Mouse (Mus musculus) spleen, postnatal 14 days (tissue): Measurements from ENCODE around the gene Hdc.

Experiments
- DNase-seq, 2 experiments: peaks; one replicate each; pipeline ENCODE4 v3.0.0; 2021 to 2022; ENCODE audit warnings: low spot score in 2 of 2

Gene Hdc

DNA sequence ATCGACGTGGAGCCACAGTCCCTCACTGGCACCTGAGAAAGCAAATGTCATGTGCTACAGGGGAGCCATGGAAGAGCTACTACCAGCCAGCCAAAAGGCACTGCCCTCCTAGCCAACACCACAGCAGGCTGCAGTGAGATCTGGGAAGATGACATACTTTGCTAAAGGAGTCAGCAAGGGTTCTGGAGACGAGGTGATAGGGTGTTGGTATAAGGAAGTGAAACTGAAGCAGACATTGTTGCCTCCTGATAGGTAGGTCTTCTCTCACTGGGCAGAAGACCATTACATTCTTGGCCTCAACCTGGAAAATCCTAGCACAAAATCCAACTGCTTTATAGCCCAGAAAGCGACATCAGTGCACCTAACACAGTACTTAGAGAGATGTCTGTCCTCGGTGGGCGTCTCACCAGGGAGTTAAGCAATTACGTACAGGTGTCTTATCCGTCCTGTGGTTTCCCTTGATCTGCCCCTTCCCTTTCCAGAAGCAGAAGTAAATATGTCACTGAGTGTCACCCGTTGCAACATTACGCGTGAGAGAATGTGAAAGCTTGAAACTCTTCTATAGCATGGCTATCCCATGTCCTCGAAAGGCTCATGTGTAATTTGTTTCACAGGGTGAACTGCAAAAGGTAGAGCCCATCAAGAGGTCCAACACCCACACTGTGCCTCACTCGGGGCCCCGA lies 17.0 kb downstream of the Hdc start:
- no peak for DNase-seq

DNA sequence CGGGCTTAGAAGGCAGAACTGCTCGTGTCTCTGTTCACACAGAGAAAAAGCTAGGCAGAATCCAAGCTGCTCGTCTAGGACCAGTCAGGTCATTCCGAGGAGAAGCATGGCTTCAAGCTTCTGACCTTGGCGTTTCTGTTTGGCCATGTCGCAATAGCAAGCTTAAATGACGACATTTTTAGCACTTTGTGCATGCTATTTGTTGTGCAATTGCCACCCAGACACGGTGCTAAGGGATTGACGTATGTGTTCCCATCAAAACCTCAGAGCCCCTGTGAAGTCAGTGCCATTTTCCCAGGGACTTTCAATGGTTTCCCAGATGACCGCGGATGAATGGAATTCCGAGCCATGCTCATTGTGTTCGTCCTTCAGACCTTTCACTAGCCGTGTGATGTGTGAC lies 18.6 kb downstream of the Hdc start:
- DNase-seq: no peak

DNA sequence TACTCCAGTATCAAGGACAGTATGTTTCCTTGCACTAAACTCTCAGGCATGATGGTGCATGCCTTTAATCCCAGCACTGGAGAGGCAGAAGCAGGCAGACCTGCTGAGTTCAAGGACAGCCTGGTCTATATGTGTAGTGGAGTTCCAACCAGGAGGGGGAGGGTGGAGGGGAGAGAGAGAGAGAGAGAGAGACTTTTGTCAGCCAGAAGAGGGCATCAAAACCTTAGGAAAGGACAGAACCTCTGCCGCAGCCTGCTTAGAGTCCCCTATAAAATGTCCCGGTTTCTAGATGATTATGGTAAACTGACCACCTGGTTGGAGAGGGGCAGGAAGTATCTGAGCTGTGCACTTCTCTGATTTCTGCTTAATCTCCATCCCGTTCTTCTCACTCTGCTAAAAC lies 20.1 kb downstream of the Hdc start:
- no peak for DNase-seq

DNA sequence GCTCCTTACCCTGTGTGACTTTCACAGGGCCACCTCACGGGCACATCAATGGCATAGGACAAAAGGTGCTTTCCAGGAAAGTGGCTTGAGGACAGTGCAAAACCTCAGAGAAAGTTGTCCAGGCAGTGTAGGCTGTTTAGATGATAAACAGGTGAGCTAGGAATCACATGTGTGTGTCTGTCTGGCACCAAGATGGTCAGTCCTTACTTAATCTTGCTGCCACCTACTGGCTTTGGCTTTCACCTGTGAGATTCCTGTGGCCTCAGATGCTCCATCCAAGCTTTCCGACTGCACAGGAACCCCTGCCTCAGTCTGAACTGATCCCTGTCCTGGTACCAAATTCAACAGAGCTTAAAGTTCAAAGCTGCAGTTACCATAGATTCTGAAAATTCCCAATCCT lies 20.7 kb downstream of the Hdc start:
- no peak for DNase-seq

DNA sequence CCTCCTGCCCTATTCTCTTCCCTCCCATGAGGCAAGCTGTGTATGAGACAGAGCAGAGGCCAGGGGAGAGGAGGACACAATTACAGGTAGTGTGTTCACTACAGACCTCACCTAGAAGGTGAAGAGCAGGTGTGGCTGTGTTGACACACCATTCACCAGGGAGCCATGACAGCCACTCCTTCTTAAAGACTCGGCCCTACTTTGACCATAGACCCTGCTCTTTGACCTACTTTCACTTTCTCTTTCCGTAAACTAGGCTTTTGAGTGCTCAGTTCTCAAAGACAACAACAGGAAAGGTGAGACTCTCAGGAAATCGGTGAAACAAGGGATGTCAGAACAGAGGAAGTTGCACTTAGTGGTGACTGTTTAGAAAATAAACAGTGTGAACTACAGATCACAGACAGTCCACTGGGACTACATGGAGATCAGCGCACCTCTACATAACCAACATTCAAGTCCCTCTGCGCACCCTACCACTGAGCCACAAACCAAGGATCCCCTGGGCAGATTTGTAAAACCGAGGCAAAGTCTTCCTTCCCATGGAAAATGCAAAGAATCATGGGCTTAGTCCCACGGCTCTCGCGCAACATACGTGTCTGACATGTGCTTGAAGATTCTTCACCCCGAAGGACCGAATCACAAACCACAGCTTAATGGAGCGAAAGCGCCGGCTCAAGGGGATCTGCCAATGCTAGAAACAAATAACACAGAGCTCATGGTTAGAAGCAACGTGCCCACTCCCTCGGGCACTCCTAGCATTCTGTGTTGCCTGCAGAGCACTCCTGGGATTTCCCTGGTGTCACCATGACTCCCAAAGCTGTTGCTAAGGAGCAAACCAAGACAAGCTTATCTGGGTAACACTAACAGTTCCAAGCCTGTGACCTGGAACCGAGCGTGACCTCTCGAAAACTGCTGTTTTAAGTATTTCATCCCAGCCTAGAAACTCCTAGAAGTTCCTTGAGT lies 21.5 kb downstream of the Hdc start:
- DNase-seq: no peak

DNA sequence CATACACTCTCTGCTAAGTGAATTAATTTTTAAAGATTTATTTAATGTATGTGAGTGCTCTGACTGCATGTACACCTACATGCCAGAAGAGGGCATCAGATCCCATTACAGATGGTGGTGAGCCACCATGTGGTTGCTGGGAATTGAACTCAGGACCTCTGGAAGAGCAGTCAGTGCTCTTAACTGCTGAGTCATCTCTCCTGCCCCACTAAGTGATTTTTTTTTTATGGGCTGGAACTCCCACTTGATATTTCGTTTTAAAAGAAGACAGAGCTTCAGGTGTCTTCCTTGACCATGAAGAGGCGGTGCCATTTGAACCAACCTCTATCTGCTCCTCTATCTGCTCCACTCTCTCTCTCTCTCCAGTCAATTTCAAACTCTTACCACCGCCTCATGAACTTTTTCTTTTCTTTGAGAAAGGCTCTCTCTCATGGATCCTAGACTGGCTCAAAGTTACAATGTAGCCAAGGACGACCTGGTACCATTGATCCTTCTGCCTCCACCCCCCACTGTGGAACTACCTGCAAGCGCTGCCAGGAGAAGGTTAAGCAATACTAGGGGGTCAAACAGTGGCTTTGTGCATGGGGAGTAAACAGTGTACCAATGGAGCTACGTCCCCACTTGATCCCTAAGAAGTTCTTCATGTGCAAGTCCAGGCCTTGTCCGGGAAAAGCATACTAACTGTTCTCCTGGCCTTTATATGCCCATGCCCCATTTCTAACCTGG lies 22.6 kb downstream of the Hdc start:
- no peak for DNase-seq

DNA sequence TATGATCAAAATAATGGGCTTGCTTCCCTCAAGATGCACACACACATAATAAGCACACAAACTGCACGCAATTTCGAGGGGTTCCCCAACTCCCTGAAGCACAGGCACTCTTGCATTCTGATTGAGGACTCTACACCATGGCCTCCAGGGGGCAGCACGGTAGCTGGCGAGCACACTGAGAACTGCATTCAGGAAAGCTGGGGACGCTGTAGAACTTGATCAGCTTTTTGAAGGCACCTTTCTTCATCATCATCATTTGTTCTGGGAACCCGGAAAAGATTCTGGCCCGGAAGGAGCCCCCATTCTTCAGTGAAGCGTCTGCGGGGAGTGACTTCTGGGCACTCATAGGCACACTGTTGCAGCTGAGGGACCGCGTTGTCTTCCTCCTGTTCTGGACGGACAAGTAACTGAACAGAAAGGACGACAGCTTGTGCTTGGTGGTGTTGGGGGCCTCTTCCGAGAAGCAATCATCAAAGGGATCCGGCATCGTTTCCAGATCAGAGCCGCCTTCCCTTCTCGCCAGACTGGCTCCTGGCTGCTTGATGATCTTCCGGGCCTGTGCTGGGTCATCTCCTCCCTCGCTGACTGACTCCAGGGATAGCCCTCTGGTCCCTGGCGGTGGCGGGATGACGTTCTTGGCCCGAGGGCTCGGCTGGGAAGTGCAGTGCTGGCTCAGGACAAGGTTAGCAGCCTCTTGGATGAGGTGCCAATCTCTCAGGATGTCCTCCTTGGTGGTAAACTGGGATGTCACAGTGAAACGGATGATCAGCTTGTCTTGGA lies 25.1 kb downstream of the Hdc start:
- peak; percentile 40 to 56 for DNase-seq

- no peak for DNase-seq
These were observed 27.8 kb downstream of the Hdc start for GRCm38 (mm10) chr2:126591304-126591703.

GRCm38 (mm10) chr2:126587468-126587867 lies 31.6 kb downstream of the Hdc start:
- DNase-seq: no peak

- no peak for DNase-seq
These were observed 34.3 kb downstream of the Hdc start for GRCm38 (mm10) chr2:126584621-126585369.

GRCm38 (mm10) chr2:126583960-126584359 lies 35.1 kb downstream of the Hdc start:
- no peak for DNase-seq

GRCm38 (mm10) chr2:126579282-126579681 lies 39.8 kb downstream of the Hdc start:
- no peak for DNase-seq

GRCm38 (mm10) chr2:126577362-126577761 lies 41.7 kb downstream of the Hdc start:
- DNase-seq: no peak

DNA sequence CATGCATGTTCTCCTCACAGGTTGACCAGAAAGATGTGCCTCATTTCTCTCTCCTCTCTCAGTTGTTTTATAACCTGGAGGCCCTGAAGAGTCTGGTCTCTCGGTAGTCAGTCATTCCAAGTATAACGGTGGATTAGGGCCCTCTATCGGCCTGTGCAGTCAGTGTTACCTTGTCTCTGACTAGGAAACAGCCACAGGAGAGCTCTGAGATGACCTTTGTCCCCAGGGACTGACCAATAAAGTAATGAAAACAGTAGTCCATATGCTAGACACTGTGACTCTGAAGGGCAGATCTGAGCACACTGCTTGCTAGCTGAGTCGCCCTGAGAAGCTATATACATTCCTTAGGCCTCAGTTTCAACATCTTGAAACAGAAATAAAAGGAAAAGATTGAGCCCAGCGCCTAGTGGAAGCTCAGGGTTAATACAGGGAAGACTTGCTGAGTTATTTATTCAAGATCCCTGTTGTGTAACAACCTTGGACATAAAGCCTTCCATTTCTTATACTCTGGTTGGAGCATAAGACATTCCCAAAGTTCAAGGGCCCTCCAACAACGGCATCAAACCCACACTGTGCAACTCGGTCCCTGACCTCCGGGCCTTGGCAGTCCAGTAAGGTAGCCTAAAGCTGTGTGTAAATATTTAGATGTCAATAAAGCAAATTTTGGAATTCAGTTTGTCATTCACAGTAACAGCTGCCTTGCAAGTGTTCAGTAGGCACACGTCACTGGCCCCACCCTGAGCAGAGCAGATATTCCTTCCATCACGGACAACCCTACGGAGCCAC lies 43.5 kb downstream of the Hdc start:
- DNase-seq: no peak

DNA sequence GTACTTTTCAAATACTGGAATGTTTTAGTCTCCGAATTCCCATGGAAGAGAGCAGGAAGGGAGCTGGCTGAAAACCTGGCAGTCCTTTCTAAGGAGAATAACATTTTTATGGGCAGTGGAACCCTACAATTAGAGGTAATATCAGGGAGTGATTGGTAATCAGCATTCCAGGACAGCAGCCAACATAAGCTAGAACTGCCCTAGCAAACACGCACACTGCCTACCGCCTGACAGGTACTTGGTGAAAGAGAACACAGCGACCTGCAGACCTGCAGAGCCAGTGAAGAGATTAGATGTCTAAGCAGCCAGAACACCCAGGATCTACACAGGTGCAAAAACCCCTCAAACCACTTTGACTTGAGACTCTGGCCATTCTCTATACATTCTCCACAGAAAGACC lies 46.4 kb downstream of the Hdc start:
- no peak for DNase-seq

GRCm38 (mm10) chr2:126572163-126572562 lies 46.9 kb downstream of the Hdc start:
- no peak for DNase-seq

DNA sequence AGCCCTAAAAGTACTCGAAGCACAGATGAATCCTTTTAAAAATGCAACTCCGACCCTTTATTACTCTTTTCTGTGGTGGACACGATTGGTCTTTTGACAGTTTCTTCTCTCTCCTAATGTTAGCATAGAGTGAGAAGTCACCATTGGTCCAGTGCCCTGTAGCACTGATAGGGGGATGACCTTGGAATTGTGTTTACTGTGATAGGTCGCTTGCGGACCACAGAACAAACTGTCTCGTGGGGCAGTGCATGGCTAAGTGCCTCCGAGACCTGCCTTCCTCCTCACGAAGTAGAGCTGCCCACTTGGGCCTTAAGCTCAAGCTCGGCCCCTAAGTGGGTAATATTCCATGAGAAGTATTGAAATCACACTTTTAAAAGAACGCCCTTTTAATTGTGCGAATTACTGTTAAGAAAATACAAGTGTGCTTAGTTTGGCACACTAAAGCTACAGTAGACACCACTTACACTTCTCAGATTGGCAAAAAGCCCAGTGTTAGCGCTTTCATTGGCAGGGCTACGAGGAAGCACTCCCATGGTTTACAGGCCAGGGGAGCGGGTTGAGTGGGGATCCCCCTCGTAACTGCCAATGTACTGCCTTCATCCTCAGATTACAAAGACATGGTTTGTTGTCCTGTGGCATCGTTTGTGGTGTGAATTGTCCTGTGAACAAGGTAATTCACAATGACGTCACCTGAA lies 55.5 kb downstream of the Hdc start:
- DNase-seq: no peak

- no peak for DNase-seq
These were observed 59.0 kb downstream of the Hdc start for GRCm38 (mm10) chr2:126560094-126560493.

- no peak for DNase-seq
These were observed 63.6 kb downstream of the Hdc start for GRCm38 (mm10) chr2:126555533-126555932.

DNA sequence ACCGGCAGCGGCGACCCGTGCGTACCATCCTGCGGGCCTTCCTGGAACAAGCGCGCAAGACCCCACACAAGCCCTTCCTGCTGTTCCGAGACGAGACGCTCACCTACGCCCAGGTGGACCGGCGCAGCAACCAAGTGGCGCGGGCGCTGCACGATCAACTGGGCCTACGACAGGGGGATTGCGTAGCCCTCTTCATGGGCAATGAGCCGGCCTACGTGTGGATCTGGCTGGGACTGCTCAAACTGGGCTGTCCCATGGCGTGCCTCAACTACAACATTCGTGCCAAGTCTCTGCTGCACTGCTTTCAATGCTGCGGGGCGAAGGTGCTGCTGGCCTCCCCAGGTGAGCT lies 65.8 kb downstream of the Hdc start:
- DNase-seq: no peak
